Mouse (Mus musculus) kidney, embryonic 16.5 days (tissue): ENCODE data around the gene Capn7. TPM values are rescaled to one million over a fixed set of nuclear protein-coding genes. Genes with fewer than 3 reads are reported as not detected.

Source experiments
- ATAC-seq: fragments of 200-750 bp; cut with Nextera tagmentation; 2 replicates; pipeline ENCODE4 v1.8.0; 2017; ENCODE audit warnings: moderate TSS enrichment; ENCODE audit not compliant: low FRiP score, low TSS enrichment
- H3K27ac ChIP-seq: fragments of 300-500 bp; sonication (generic); 2 replicates; pipeline ENCODE4 v1.5.1; 2014; ENCODE audit warnings: low read length
- H3K27me3 ChIP-seq: fragments of 300-500 bp; sonication (generic); 2 replicates; pipeline ENCODE4 v1.6.1; 2014; ENCODE audit warnings: low read length, control low read depth, mixed read lengths; ENCODE audit not compliant: insufficient read depth
- H3K36me3 ChIP-seq: fragments of 300-500 bp; sonication (generic); 2 replicates; pipeline ENCODE4 v1.6.1; 2014; ENCODE audit warnings: low read length, control low read depth, mixed read lengths; ENCODE audit not compliant: insufficient read depth
- H3K4me1 ChIP-seq: fragments of 300-500 bp; sonication (generic); 2 replicates; pipeline ENCODE4 v1.6.1; 2014; ENCODE audit warnings: low read length, control low read depth, mixed read lengths; ENCODE audit not compliant: insufficient read depth
- H3K4me2 ChIP-seq: fragments of 300-500 bp; sonication (generic); replicated peaks from 2 replicates; pipeline ENCODE4 v1.6.1; 2014; ENCODE audit warnings: low read depth, low read length
- H3K4me3 ChIP-seq: fragments of 300-500 bp; sonication (generic); 2 replicates; pipeline ENCODE4 v1.5.1; 2014; ENCODE audit warnings: mild to moderate bottlenecking, low read length
- H3K9ac ChIP-seq: fragments of 300-500 bp; sonication (generic); replicated peaks from 2 replicates; pipeline ENCODE4 v1.6.1; 2014; ENCODE audit warnings: low read length
- H3K9me3 ChIP-seq: fragments of 300-500 bp; sonication (generic); 2 replicates; pipeline ENCODE4 v1.6.1; 2016; ENCODE audit warnings: low read length, control low read depth
- WGBS: fragments of 180-500 bp; shearing (Covaris S2); extraction: QIAGEN DNeasy Blood & Tissue Kit; methylation state at CpG from one replicate; pipeline ENCODE4 v1.1.7; 2014; 5-methylcytosine and 5-hydroxymethylcytosine counted together
- polyA plus RNA-seq: library from polyadenylated mRNA; unstranded; fragments of >200 nt; fragmentation: Nextera tagmentation; extraction: Ambion mirVana; gene quantifications from 2 replicates; pipeline ENCODE4 v1.2.1, GENCODE M21; 2015

The Capn7 gene
- polyA plus RNA-seq, 1 experiment from 2014 or later = 48.8 TPM

- Histone ChIP-seq H3K36me3 (no peaks in the 10 kb centered on the region), H3K4me1 (peaks cover 4% of the 10 kb centered on the region; the same call in 1 of the 2 replicates), H3K4me3 (no peak overlapping the region), H3K4me2 (no peak overlapping the region), H3K27ac (no peak overlapping the region), H3K9ac (no peak overlapping the region), H3K27me3 (no peaks in the 10 kb centered on the region), H3K9me3 (no peaks in the 10 kb centered on the region)
- ATAC-seq = no peak
- 75% methylated on average over 10 of the region's 10 CpGs for WGBS
Measured at GRCm38 (mm10) chr14:31324851-31325250, 11.6 kb upstream of the Capn7 start.

- Histone ChIP-seq H3K9ac (no peak overlapping the region), H3K9me3 (no peaks in the 10 kb centered on the region), H3K4me2 (no peak overlapping the region), H3K4me3 (no peak overlapping the region), H3K27me3 (no peaks in the 10 kb centered on the region), H3K4me1 (peaks cover 4% of the 10 kb centered on the region; the same call in 1 of the 2 replicates), H3K27ac (no peak overlapping the region), H3K36me3 (no peaks in the 10 kb centered on the region)
- WGBS = 57% methylated on average over 5 of the region's 5 CpGs
- no peak for ATAC-seq
Measured at GRCm38 (mm10) chr14:31325551-31325950, 10.9 kb upstream of the Capn7 start.

DNA sequence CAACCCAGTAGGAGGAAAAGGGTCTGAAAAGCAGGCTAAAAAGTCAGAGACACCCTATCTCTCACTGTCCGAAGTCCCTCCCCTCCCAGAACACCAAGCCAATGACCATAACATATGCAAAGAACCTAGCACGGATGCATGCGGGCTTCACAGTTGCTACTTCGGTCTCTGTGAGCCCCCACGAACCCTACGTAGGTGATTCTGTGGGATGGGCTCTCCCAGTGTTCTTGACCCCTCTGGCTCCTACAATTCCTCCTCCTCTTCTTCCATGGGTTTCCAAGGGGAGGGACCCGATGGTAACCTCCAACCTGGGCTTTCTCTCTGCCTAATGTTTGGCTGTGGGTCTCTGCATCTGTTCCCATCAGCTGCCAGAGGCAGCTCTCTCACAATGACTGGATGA lies 9.7 kb upstream of the Capn7 start:
- Histone ChIP-seq H3K36me3 (no peaks in the 10 kb centered on the region), H3K9me3 (no peaks in the 10 kb centered on the region), H3K4me3 (no peak overlapping the region), H3K9ac (no peak overlapping the region), H3K4me1 (peaks cover 4% of the 10 kb centered on the region; the same call in 1 of the 2 replicates), H3K27me3 (no peaks in the 10 kb centered on the region), H3K4me2 (no peak overlapping the region), H3K27ac (no peak overlapping the region)
- 71% methylated on average over 7 of the region's 7 CpGs for WGBS
- no peak for ATAC-seq

GRCm38 (mm10) chr14:31327196-31327595 lies 9.2 kb upstream of the Capn7 start:
- Histone ChIP-seq H3K4me3 (no peak overlapping the region), H3K36me3 (no peaks in the 10 kb centered on the region), H3K27ac (no peak overlapping the region), H3K27me3 (no peaks in the 10 kb centered on the region), H3K4me1 (peaks cover 4% of the 10 kb centered on the region; the same call in 1 of the 2 replicates), H3K9ac (no peak overlapping the region), H3K4me2 (no peak overlapping the region), H3K9me3 (no peaks in the 10 kb centered on the region)
- ATAC-seq = no peak
- 93% methylated on average over 1 of the region's 1 CpGs for WGBS

DNA sequence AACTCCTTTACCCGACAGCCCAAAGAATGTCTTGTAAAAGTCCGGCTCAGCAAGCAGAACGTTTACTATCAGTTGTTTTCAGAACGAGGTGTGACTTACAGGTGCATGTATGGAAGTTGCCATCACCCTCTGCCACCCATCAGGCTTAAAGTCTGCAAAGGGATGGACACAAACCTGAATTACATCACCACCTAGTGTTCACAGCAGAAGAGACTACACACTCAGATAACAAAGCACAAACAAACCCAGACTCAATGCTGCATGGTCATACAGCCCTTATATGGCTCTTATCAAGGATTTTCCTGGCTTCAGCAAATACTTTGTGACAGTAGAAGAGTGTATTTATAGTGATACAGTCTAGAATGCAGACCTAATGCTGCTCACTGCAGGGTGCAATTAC lies 8.8 kb upstream of the Capn7 start:
- no peak for ATAC-seq
- Histone ChIP-seq H3K4me1 (peaks cover 4% of the 10 kb centered on the region; the same call in 1 of the 2 replicates), H3K4me2 (no peak overlapping the region), H3K9ac (no peak overlapping the region), H3K36me3 (no peaks in the 10 kb centered on the region), H3K9me3 (no peaks in the 10 kb centered on the region), H3K27ac (no peak overlapping the region), H3K4me3 (no peak overlapping the region), H3K27me3 (no peaks in the 10 kb centered on the region)
- WGBS = 78% methylated on average over 4 of the region's 4 CpGs

DNA sequence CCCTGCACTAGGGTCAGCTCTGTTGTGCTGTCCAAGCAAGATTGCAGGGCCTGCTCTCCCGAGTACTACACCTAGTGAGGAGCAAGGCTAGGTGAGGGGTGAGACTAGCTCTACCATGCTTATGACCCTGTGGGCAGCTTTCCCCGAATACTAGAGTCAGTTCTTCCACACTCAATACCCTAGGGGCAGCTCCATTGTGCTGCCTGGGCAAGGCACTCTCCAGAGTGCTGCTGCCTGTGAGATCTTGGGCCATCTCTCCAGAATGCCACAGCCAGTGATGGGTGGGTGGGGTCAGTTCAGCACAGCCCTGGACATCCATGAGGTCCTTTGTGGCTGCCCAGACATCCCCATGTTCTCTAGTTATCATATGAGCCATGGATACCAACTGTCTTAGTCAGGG lies 6.7 kb upstream of the Capn7 start:
- Histone ChIP-seq H3K27me3 (no peaks in the 10 kb centered on the region), H3K9ac (no peak overlapping the region), H3K9me3 (no peaks in the 10 kb centered on the region), H3K4me3 (no peak overlapping the region), H3K4me1 (no peaks in the 10 kb centered on the region), H3K36me3 (no peaks in the 10 kb centered on the region), H3K4me2 (no peak overlapping the region), H3K27ac (no peak overlapping the region)
- 56% methylated on average over 2 of the region's 2 CpGs for WGBS
- no peak for ATAC-seq

- no peak overlapping the region for H3K9ac ChIP-seq
- no peak for ATAC-seq
Measured at GRCm38 (mm10) chr14:31330957-31331356, 5.5 kb upstream of the Capn7 start.

DNA sequence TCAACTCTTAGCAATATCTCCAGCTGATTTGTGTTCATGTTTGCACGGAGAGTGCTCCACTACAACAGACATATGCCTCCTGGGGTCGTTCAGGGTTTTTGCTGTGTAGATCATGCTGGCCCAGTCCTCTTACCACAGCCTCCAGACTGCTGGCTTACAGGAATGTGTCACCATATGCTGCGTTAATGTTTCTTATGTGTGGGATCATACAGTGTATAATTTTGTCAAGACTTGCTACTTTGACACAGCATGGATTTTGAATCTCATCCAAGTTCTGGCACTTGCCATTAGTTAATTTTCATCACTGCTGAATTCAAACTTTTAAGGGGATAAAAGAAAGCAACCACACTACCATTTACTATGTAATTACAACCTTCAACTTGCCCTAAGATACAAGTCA lies 673 bp upstream of the Capn7 start:
- 55% methylated on average over 3 of the region's 3 CpGs for WGBS
- Histone ChIP-seq H3K36me3 (peaks cover 3% of the 10 kb centered on the region), H3K4me3 (peak overlapping the region; percentile 81), H3K27me3 (no peaks in the 10 kb centered on the region), H3K9ac (no peak overlapping the region), H3K4me2 (peak overlapping the region; percentile 48), H3K27ac (no peak overlapping the region), H3K9me3 (no peaks in the 10 kb centered on the region), H3K4me1 (peaks cover 12% of the 10 kb centered on the region)
- ATAC-seq = no peak

More at GRCm38 (mm10) chr14:31330957-31331356, 5.5 kb upstream of the Capn7 start:
- H3K4me3 ChIP-seq = no peak overlapping the region
- H3K9me3 ChIP-seq = no peaks in the 10 kb centered on the region
- no peaks in the 10 kb centered on the region for H3K4me1 ChIP-seq
- 75% methylated on average over 4 of the region's 4 CpGs for WGBS
- H3K27me3 ChIP-seq = no peaks in the 10 kb centered on the region
- H3K27ac ChIP-seq = no peak overlapping the region
- no peak overlapping the region for H3K4me2 ChIP-seq
- no peaks in the 10 kb centered on the region for H3K36me3 ChIP-seq

GRCm38 (mm10) chr14:31337406-31337805 lies 968 bp downstream of the Capn7 start:
- H3K9ac ChIP-seq = peak overlapping the region; percentile 87
- ATAC-seq = no peak
- 42% methylated on average over 7 of the region's 7 CpGs for WGBS
- peaks cover 12% of the 10 kb centered on the region for H3K4me1 ChIP-seq
- no peaks in the 10 kb centered on the region for H3K27me3 ChIP-seq
- H3K27ac ChIP-seq = no peak overlapping the region
- H3K4me3 ChIP-seq = peak overlapping the region; percentile 81
- H3K4me2 ChIP-seq = peak overlapping the region; percentile 73
- H3K9me3 ChIP-seq = no peaks in the 10 kb centered on the region
- H3K36me3 ChIP-seq = peaks cover 7% of the 10 kb centered on the region

DNA sequence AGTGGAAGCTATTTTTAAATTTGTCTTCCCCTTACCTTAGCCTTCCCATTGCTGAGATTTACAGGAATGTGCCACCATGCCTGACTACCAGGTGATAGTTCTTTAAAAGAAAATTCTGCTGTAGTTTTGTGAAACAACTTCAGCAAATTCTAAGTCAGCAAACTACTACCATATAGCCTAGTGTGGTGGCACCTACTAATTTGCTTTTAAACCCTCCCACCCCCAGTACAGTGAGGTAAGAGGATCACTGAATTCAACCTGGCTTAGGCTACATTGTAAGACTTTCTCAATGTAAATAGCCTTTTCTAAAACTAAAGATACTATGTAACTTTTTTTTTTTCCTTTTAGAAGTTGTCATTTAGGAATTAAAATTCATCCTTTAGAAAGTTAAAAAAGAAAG lies 1.5 kb downstream of the Capn7 start:
- no peak for ATAC-seq
- H3K4me1 ChIP-seq = peaks cover 12% of the 10 kb centered on the region
- no peaks in the 10 kb centered on the region for H3K9me3 ChIP-seq
- peak overlapping the region; percentile 81 for H3K4me3 ChIP-seq
- H3K36me3 ChIP-seq = peaks cover 7% of the 10 kb centered on the region
- H3K27me3 ChIP-seq = no peaks in the 10 kb centered on the region
- H3K4me2 ChIP-seq = peak overlapping the region; percentile 73
- H3K27ac ChIP-seq = no peak overlapping the region
- 0 out of 2 replicates have a peak overlapping the region, but pooled peaks have one; percentile 6 for H3K9ac ChIP-seq
